Mouse (Mus musculus): ENCODE results near the gene Sh2d5.

- no peak for TF ChIP-seq CTCF (IDR thresholded peaks at IDR 0.05; ENCODE audit: low read depth)
- peak; percentile 77 for TF ChIP-seq EP300 (optimal IDR thresholded peaks at IDR 0.05)
Observed at GRCm38 (mm10) chr4:138278346-138278745, 28.1 kb downstream of the Sh2d5 start.
